Mouse (Mus musculus) embryonic facial prominence, embryonic 15.5 days (tissue): ENCODE measurements around the gene St3gal3. TPM values are rescaled to one million over a fixed set of nuclear protein-coding genes. Genes with fewer than 3 reads are reported as not detected.

ENCODE experiments used
- ATAC-seq: fragments of 200-750 bp; cut with Nextera tagmentation; 2 replicates; pipeline ENCODE4 v1.8.0; 2017; ENCODE audit warnings: low read depth, moderate TSS enrichment; ENCODE audit not compliant: insufficient number of reproducible peaks, low FRiP score, low TSS enrichment
- H3K27ac ChIP-seq: fragments of 300-500 bp; sonication (generic); replicated peaks from 2 replicates; pipeline ENCODE4 v1.5.1; 2015; ENCODE audit warnings: mild to moderate bottlenecking, inconsistent platforms
- H3K27me3 ChIP-seq: fragments of 300-500 bp; sonication (generic); 2 replicates; pipeline ENCODE4 v1.6.1; 2015; ENCODE audit warnings: inconsistent platforms
- H3K36me3 ChIP-seq: fragments of 300-500 bp; sonication (generic); 2 replicates; pipeline ENCODE4 v1.6.1; 2015; ENCODE audit warnings: mild to moderate bottlenecking, inconsistent platforms
- H3K4me1 ChIP-seq: fragments of 300-500 bp; sonication (generic); 2 replicates; pipeline ENCODE4 v1.6.1; 2015; ENCODE audit warnings: inconsistent platforms
- H3K4me2 ChIP-seq: fragments of 300-500 bp; sonication (generic); replicated peaks from 2 replicates; pipeline ENCODE4 v1.6.1; 2015; ENCODE audit warnings: mild to moderate bottlenecking, inconsistent platforms
- H3K4me3 ChIP-seq: fragments of 300-500 bp; sonication (generic); replicated peaks from 2 replicates; pipeline ENCODE4 v1.5.1; 2015; ENCODE audit warnings: mild to moderate bottlenecking, inconsistent platforms
- H3K9ac ChIP-seq: fragments of 300-500 bp; sonication (generic); 2 replicates; pipeline ENCODE4 v1.6.1; 2015; ENCODE audit warnings: inconsistent platforms
- H3K9me3 ChIP-seq: fragments of 300-500 bp; sonication (generic); replicated peaks from 2 replicates; pipeline ENCODE4 v1.6.1; 2016; ENCODE audit warnings: inconsistent platforms
- WGBS: fragments of 180-500 bp; shearing (Covaris S2); methylation state at CpG from one replicate; pipeline ENCODE4 v1.1.7; 2015; 5-methylcytosine and 5-hydroxymethylcytosine counted together
- polyA plus RNA-seq: library from polyadenylated mRNA; unstranded; fragments of >200 nt; fragmentation: Nextera tagmentation; extraction: Ambion mirVana; gene quantifications from 2 replicates; pipeline ENCODE4 v1.2.1, GENCODE M21; 2015

The St3gal3 gene
- polyA plus RNA-seq, 1 experiment from 2014 or later = 9.8 TPM

DNA sequence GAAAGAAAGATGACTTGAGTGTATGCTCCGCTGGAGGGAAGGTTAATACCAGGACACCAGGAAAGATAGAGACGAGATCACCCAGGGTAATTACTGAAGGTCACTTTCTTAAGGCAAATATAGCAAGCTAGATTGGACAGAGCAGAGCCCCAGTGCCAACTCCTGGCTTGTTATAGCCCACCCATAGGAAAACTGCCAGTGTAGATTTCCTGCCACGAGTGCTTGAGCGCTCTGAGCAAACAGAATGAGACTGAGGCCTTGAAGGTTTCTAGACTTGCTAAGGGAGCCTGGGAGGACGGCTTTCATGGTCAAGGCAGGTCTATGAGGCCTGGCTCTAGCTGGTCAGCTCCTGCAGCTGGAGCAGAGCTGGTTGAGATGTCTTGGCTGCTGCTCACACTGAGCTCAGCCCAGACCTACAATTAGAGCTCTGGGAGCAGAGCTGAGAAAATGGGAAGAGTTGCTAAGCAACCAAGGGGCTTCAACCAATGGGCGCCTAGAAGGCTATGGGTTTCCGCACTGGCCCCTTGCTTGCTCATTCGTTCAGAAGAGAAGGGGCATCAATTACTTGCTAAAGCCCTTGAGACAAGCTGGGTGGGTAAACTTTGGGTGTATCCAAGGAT, 225.8 kb downstream of the St3gal3 start:
- no peak overlapping the region for H3K4me3 ChIP-seq
- H3K4me1 ChIP-seq = peaks cover 27% of the 10 kb centered on the region
- H3K9ac ChIP-seq = no peak overlapping the region
- no peak overlapping the region for H3K27ac ChIP-seq
- no peaks in the 10 kb centered on the region for H3K27me3 ChIP-seq
- H3K4me2 ChIP-seq = no peak overlapping the region
- WGBS = 80% methylated on average over 8 of the region's 8 CpGs
- H3K36me3 ChIP-seq = peaks cover 49% of the 10 kb centered on the region
- H3K9me3 ChIP-seq = no peaks in the 10 kb centered on the region
- no peak; the same call in 1 of the 2 replicates for ATAC-seq

DNA sequence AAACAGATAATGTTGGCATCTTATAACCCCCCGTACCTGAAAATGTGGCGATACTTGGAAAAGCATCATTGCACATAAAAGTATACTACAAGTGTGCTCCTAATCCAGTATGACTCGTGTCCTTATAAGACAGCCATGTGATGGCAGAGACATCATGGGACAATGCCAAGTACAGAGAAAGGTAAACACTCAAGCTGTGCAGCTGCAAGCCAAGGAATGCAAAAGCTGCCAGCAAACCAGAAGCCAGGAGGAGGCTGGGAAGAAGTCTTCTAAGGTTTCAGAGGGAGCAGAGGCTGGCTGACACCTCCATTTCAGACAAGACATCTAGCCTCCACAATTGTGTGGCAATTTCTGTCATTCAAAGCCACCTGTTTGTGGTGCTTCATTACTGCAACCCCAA, 228.5 kb downstream of the St3gal3 start:
- Histone ChIP-seq H3K27me3 (no peaks in the 10 kb centered on the region), H3K4me1 (peaks cover 6% of the 10 kb centered on the region; the same call in 1 of the 2 replicates), H3K36me3 (peaks cover 66% of the 10 kb centered on the region), H3K27ac (no peak overlapping the region), H3K4me3 (no peak overlapping the region), H3K9ac (no peak overlapping the region), H3K9me3 (no peaks in the 10 kb centered on the region), H3K4me2 (no peak overlapping the region)
- WGBS = 78% methylated on average over 3 of the region's 3 CpGs
- no peak for ATAC-seq

DNA sequence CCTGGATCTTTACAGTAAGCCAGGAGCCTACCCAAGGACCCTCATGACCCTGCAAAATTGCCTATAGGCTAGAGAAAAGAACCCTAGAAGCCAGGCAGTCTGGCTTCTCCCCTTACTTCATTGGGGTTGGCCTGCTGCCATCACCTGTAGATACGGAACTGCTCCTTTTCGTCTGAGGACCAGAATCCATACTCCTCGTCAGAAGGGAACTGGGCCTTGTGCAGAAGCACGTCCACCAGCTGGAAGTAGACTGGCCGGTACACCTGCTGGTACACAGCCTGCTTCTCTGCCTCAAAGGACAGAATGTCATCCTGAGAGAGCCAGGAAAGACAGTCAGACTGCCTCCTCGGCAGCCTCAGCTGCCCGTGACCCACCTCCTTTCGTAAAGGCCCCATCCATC, 230.0 kb downstream of the St3gal3 start:
- no peak overlapping the region for H3K4me3 ChIP-seq
- ATAC-seq = no peak
- WGBS = 85% methylated on average over 8 of the region's 8 CpGs
- no peaks in the 10 kb centered on the region for H3K9me3 ChIP-seq
- H3K36me3 ChIP-seq = peaks cover 78% of the 10 kb centered on the region
- no peak overlapping the region for H3K27ac ChIP-seq
- H3K4me2 ChIP-seq = no peak overlapping the region
- H3K4me1 ChIP-seq = peaks cover 6% of the 10 kb centered on the region; the same call in 1 of the 2 replicates
- H3K27me3 ChIP-seq = no peaks in the 10 kb centered on the region
- no peak overlapping the region for H3K9ac ChIP-seq

DNA sequence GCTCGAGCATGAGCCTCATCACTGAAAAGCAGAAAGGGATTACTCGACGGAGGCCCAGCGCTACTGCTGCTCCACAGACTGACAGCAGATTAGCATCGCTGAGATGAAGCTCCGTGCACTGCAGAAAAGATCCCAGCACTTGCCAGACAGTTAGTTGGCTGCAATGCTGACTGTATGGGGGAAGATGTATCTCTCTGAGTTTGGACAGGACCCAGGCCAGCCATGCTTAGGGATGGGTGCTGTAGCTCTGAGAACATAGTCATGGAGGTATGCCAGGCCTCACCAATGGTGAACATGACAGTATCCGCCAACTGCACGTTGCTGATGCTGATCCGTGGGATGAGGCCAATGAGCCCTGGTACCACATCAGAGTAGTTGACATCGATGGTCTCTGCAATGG, 230.6 kb downstream of the St3gal3 start:
- no peak overlapping the region for H3K4me2 ChIP-seq
- no peak for ATAC-seq
- no peaks in the 10 kb centered on the region for H3K27me3 ChIP-seq
- WGBS = 87% methylated on average over 10 of the region's 10 CpGs
- peaks cover 5% of the 10 kb centered on the region; the same call in 1 of the 2 replicates for H3K4me1 ChIP-seq
- H3K4me3 ChIP-seq = no peak overlapping the region
- H3K9ac ChIP-seq = no peak overlapping the region
- peaks cover 84% of the 10 kb centered on the region for H3K36me3 ChIP-seq
- H3K27ac ChIP-seq = no peak overlapping the region
- no peaks in the 10 kb centered on the region for H3K9me3 ChIP-seq

DNA sequence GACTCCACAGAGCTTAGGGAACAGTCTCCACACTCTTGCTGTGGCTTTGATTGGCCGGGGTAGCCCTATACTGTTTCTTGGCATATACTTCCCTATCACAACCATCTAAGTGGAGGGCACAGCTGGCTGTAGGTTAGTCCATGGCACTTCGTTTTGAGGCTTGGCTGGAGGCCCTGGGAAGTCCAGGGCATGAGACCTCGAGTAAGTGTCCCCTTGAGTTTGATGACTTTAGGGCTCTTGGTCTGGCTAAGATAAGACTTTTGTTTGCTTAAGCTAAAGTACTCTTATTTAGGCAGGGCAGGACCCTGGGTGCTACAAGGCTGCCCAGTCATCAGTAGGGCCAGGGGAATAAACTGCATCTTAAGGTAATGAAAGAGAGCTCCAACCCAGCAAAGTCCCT, 236.6 kb downstream of the St3gal3 start:
- no peak for ATAC-seq
- Histone ChIP-seq H3K27ac (no peak overlapping the region), H3K4me1 (no peaks in the 10 kb centered on the region), H3K27me3 (no peaks in the 10 kb centered on the region), H3K9me3 (no peaks in the 10 kb centered on the region), H3K9ac (no peak overlapping the region), H3K36me3 (peaks cover 90% of the 10 kb centered on the region), H3K4me3 (no peak overlapping the region), H3K4me2 (no peak overlapping the region)
- WGBS = 85% methylated on average over 3 of the region's 3 CpGs

DNA sequence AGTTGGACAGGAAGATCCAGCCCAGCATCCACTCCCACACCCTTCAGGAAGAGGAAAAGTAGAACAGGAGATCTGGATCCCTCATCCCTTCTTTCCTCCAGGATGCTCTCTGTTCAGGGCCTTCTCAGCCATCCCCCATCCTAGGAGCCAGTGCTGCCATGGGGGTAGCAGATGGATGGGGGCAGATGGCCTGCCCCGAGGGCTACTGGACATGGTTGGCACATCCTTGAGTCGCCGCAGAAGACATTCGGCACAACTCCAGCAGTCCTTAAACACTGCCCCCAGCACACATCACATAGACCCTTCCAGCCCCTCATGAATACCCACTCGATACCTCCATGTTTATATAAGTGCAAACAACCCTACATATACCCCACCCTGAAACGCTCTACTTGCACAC, 238.7 kb downstream of the St3gal3 start:
- ATAC-seq = no peak
- WGBS = 93% methylated on average over 6 of the region's 6 CpGs
- H3K4me3 ChIP-seq = no peak overlapping the region

DNA sequence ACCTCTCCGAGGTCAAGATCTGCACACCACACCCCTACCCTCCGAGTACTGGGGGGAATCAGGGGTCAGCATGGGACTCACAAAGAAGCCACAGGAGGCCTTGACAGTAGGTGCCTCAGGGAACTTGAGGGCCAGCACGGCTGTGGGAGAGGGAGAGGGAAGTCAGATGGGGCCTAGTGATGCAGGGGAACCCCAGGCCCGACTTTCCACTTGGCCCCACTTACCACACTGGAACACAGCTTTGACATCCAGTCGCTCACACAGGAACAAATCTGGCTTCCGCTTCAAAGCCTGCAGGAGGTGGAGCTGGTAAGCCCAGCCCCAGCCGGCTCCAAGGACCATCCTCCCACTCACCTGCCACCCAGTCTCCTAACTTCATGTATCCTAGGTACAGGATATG, 239.4 kb downstream of the St3gal3 start:
- 74% methylated on average over 7 of the region's 7 CpGs for WGBS
- no peak for ATAC-seq

More for the DNA sequence above, 238.7 kb downstream of the St3gal3 start:
- H3K27ac ChIP-seq = no peak overlapping the region
- H3K27me3 ChIP-seq = no peaks in the 10 kb centered on the region
- peaks cover 7% of the 10 kb centered on the region for H3K4me1 ChIP-seq
- peaks cover 69% of the 10 kb centered on the region for H3K36me3 ChIP-seq
- H3K4me2 ChIP-seq = no peak overlapping the region
- no peak overlapping the region for H3K9ac ChIP-seq
- H3K9me3 ChIP-seq = no peaks in the 10 kb centered on the region

DNA sequence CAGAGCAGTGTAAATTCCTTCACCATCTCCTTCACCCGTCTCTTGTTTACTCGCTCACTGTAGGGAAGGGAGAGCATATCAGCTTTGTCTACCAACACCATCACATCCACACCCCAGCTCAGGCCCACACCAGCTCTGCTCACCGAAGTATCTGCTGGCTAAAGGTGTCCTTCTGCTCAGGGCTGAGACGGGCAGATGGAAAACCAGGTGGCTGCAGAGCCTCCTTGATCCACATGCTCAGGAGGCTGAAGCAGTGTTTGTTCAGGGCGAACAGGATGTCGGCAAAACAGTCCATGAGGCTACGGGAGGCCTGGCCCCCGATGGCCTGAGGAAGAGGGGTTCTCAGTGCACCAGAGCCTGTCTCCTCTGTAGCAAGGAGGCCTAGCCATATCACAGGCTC, 240.1 kb downstream of the St3gal3 start:
- Histone ChIP-seq H3K27me3 (no peaks in the 10 kb centered on the region), H3K27ac (no peak overlapping the region), H3K9me3 (no peaks in the 10 kb centered on the region), H3K36me3 (peaks cover 62% of the 10 kb centered on the region), H3K4me1 (peaks cover 11% of the 10 kb centered on the region), H3K4me3 (no peak overlapping the region), H3K9ac (no peak overlapping the region), H3K4me2 (no peak overlapping the region)
- whole genome bisulfite sequencing = 84% methylated on average over 8 of the region's 8 CpGs
- no peak for ATAC-seq

More for the DNA sequence above, 239.4 kb downstream of the St3gal3 start:
- Histone ChIP-seq H3K9me3 (no peaks in the 10 kb centered on the region), H3K27me3 (no peaks in the 10 kb centered on the region), H3K9ac (no peak overlapping the region), H3K4me1 (peaks cover 11% of the 10 kb centered on the region), H3K4me3 (no peak overlapping the region), H3K36me3 (peaks cover 62% of the 10 kb centered on the region), H3K4me2 (no peak overlapping the region), H3K27ac (no peak overlapping the region)

DNA sequence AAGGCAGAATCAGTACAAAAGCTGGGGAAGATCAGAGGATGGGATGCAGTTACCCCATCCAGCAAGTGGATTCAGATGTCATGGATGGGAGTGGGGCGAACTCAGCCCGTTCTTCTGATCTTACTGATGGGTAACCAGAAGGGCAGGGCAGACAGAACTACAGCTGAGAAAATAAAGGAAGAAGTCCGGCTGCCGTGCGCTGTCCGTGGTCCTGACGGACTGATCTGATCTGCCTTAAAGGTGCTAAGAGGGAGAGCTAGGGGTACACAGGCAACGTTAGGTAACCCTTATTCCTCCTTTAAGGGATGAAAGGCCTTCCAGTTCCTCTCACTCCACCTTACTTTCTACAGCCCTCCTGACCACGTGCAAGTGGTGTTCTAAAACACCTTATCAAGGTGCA, 241.3 kb downstream of the St3gal3 start:
- no peak for ATAC-seq
- Histone ChIP-seq H3K4me1 (peaks cover 11% of the 10 kb centered on the region), H3K27ac (no peak overlapping the region), H3K4me2 (no peak overlapping the region), H3K9ac (no peak overlapping the region), H3K27me3 (no peaks in the 10 kb centered on the region), H3K4me3 (no peak overlapping the region), H3K36me3 (peaks cover 57% of the 10 kb centered on the region), H3K9me3 (no peaks in the 10 kb centered on the region)
- 19% methylated on average over 9 of the region's 9 CpGs for WGBS

DNA sequence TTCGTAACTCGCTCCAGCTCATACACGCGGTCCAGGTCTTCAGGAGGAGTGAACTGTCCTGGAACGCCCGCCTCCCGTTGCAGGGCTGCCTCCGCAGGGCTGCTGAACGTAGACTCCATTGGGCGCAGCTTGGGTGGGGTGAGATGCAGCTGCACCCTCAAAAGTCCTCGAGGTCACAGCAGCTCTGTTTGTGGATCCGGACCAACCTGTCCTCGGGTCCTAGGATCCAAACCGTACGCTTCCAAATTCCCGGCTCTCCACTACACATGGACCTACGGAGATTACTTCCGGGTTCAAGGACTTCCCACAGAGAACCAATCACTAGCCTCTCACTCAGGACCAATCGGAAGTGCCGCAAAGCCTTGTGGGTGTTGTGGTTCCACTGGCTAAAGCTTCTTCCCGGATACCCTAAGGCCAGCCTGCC, 243.0 kb downstream of the St3gal3 start, which contains the start of gene Dph2:
Gene Dph2, minus strand, starts transcription at position 295 of the 424 bp plus-strand sequence.
- H3K36me3 ChIP-seq = peaks cover 43% of the 10 kb centered on the region
- peak within 1 kb of the TSS; percentile 41 for H3K9ac ChIP-seq
- H3K4me3 ChIP-seq = peak within 1 kb of the TSS; percentile 77
- peak; percentile 78 for ATAC-seq
- H3K4me1 ChIP-seq = peaks cover 15% of the 10 kb centered on the region
- peak within 1 kb of the TSS; percentile 88 for H3K4me2 ChIP-seq
- no peaks in the 10 kb centered on the region for H3K9me3 ChIP-seq
- no peak within 1 kb of the TSS for H3K27ac ChIP-seq
- H3K27me3 ChIP-seq = no peaks in the 10 kb centered on the region
- WGBS = under 1% methylated on average over 21 of the region's 21 CpGs

DNA sequence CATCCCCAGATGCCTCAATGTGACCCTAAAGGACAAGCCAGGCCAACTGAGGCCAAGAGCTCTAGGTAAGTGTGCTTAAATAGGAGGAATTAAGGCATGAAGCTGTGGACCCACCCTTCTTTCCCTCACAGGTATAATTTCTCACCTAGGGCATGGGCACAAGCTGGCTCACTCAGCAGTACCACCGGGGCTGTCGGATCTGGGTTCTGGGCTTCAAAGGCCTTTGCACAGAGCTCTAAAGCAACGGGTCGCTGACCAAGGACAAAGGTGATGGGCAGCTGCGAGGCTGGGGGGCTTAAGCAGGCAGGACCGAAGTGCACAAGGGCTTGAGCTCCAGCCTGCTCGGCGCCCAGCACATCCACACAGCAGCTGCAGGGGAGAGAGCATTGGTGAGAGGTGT, 244.0 kb downstream of the St3gal3 start:
- H3K9ac ChIP-seq = peak overlapping the region; percentile 41; the same call in 1 of the 2 replicates
- peaks cover 35% of the 10 kb centered on the region for H3K36me3 ChIP-seq
- WGBS = 84% methylated on average over 8 of the region's 8 CpGs
- H3K4me3 ChIP-seq = peak overlapping the region; percentile 77
- no peak for ATAC-seq
- no peak overlapping the region for H3K27ac ChIP-seq
- H3K4me2 ChIP-seq = peak overlapping the region; percentile 88
- peaks cover 25% of the 10 kb centered on the region for H3K4me1 ChIP-seq
- H3K27me3 ChIP-seq = no peaks in the 10 kb centered on the region
- no peaks in the 10 kb centered on the region for H3K9me3 ChIP-seq

DNA sequence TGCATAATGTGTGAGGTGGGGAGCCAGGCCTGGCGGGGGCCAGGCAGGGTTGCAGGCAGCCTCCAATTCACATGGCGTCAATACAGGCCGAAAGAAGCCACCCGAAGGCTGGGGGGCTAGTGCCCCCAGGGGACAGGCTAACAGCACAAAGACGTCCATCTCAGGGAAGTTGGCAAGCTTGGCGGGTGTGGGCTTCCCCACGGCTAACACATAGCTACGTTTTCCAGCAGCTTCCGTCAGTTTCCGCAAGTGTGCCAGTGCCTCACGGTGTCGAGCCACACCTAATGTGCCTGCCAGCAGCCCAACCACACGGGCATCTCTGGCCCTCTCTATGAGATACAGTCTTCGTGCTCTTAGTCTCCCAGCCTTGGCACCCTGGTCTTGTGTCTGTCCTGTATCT, 244.7 kb downstream of the St3gal3 start:
- no peak overlapping the region for H3K4me2 ChIP-seq
- no peak overlapping the region for H3K4me3 ChIP-seq
- H3K36me3 ChIP-seq = peaks cover 35% of the 10 kb centered on the region
- H3K9me3 ChIP-seq = no peaks in the 10 kb centered on the region
- WGBS = 90% methylated on average over 14 of the region's 14 CpGs
- no peaks in the 10 kb centered on the region for H3K27me3 ChIP-seq
- ATAC-seq = no peak
- no peak overlapping the region for H3K27ac ChIP-seq
- peaks cover 33% of the 10 kb centered on the region for H3K4me1 ChIP-seq
- H3K9ac ChIP-seq = no peak overlapping the region
